Mouse (Mus musculus): ENCODE measurements around the gene Wdr64.

Wdr64 gene

GRCm38 (mm10) chr1:175712338-175712909, 14.0 kb downstream of the Wdr64 start:
- no peak for ATAC-seq (ENCODE audit: insufficient number of reproducible peaks, low FRiP score, low TSS enrichment)

- ATAC-seq (ENCODE audit: insufficient number of reproducible peaks, low FRiP score, low TSS enrichment) = no peak
These were observed 18.4 kb downstream of the Wdr64 start for GRCm38 (mm10) chr1:175716832-175717231.

GRCm38 (mm10) chr1:175725771-175726170, 27.4 kb downstream of the Wdr64 start:
- no peak for ATAC-seq (ENCODE audit: insufficient number of reproducible peaks, low FRiP score, low TSS enrichment)

- ATAC-seq (ENCODE audit: insufficient number of reproducible peaks, low FRiP score, low TSS enrichment) = no peak
These were observed 56.4 kb downstream of the Wdr64 start for GRCm38 (mm10) chr1:175754576-175755364.

- ATAC-seq (ENCODE audit: insufficient number of reproducible peaks, low FRiP score, low TSS enrichment) = no peak
These were observed 96.3 kb downstream of the Wdr64 start for GRCm38 (mm10) chr1:175794668-175795067.

GRCm38 (mm10) chr1:175808356-175808755, 110.0 kb downstream of the Wdr64 start:
- no peak for ATAC-seq (ENCODE audit: insufficient number of reproducible peaks, low FRiP score, low TSS enrichment)

- no peak for ATAC-seq (ENCODE audit: insufficient number of reproducible peaks, low FRiP score, low TSS enrichment)
These were observed 113.2 kb downstream of the Wdr64 start for GRCm38 (mm10) chr1:175811625-175812024.

GRCm38 (mm10) chr1:175823815-175824438, 125.5 kb downstream of the Wdr64 start:
- no peak for ATAC-seq (ENCODE audit: insufficient number of reproducible peaks, low FRiP score, low TSS enrichment)

GRCm38 (mm10) chr1:175828539-175828938, 130.1 kb downstream of the Wdr64 start:
- ATAC-seq (ENCODE audit: insufficient number of reproducible peaks, low FRiP score, low TSS enrichment) = no peak

GRCm38 (mm10) chr1:175829220-175829619, 130.8 kb downstream of the Wdr64 start:
- no peak for ATAC-seq (ENCODE audit: insufficient number of reproducible peaks, low FRiP score, low TSS enrichment)

- ATAC-seq (ENCODE audit: insufficient number of reproducible peaks, low FRiP score, low TSS enrichment) = no peak
These were observed 157.1 kb downstream of the Wdr64 start for GRCm38 (mm10) chr1:175855515-175855914.
